Mouse (Mus musculus) CH12.LX (cell line): ENCODE measurements at regions not wholly inside any gene's neighbourhood (a gene's known extent, or its start where the extent isn't known, plus 50 kb on each side); places are given as distances from the start of the nearest gene placed in this dataset.
"Not testable (repeated sequence)": the region's sequence is repeated elsewhere in the genome, so short reads cannot be mapped to it uniquely, and the experiment has no call there.

Experiments
- CTCF ChIP-seq, 2 experiments: IDR thresholded peaks in 1 of 2; conservative IDR thresholded peaks in 1 of 2; 2 replicates each; pipeline ENCODE4 v1.5.1; 2011 to 2012; ENCODE audit warnings: low read depth in 2 of 2, low read length in 2 of 2, improper control_type of control experiment in 1 of 2, inconsistent platforms in 1 of 2, mild to moderate bottlenecking in 1 of 2, moderate library complexity in 1 of 2
- EP300 ChIP-seq: IDR thresholded peaks from 2 replicates; pipeline ENCODE4 v1.6.1; 2011; ENCODE audit warnings: low read length, improper control_type of control experiment
- GABPA ChIP-seq: IDR thresholded peaks from 2 replicates; pipeline ENCODE4 v1.6.1; 2012; ENCODE audit warnings: low read depth, low read length, improper control_type of control experiment, inconsistent platforms; ENCODE audit not compliant: insufficient replicate concordance
- HCFC1 ChIP-seq: IDR thresholded peaks from 2 replicates; pipeline ENCODE4 v1.6.1; 2012; ENCODE audit warnings: low read depth, mild to moderate bottlenecking, inconsistent platforms, low read length, improper control_type of control experiment
- SIN3A ChIP-seq: IDR thresholded peaks from 2 replicates; pipeline ENCODE4 v1.6.1; 2012; ENCODE audit warnings: low read length, improper control_type of control experiment, inconsistent platforms

- TF ChIP-seq EP300; HCFC1; CTCF (conservative IDR thresholded peaks at IDR 0.05 in 1 of 2, IDR thresholded peaks at IDR 0.05 in 1 of 2; ENCODE audit: low read depth in 2 of 2, low read length in 2 of 2); SIN3A; GABPA: not testable (repeated sequence)
These were observed 144.4 kb downstream of the Suds3 start for GRCm38 (mm10) chr5:116971474-116971873.
